Mouse (Mus musculus) heart, embryonic 15.5 days (tissue): Measurements from ENCODE around the gene Ccdc17. TPM values are rescaled to one million over a fixed set of nuclear protein-coding genes. Genes with fewer than 3 reads are reported as not detected.

Experiments
- ATAC-seq: fragments of 200-750 bp; cut with Nextera tagmentation; replicated peaks from 2 replicates; pipeline ENCODE4 v1.8.0; 2017; ENCODE audit warnings: low read depth, moderate TSS enrichment; ENCODE audit not compliant: insufficient number of reproducible peaks, insufficient read depth, low FRiP score
- H3K27ac ChIP-seq: fragments of 300-500 bp; sonication (generic); 2 replicates; pipeline ENCODE4 v1.5.1; 2015; ENCODE audit warnings: mild to moderate bottlenecking, inconsistent platforms
- H3K27me3 ChIP-seq: fragments of 300-500 bp; sonication (generic); 2 replicates; pipeline ENCODE4 v1.6.1; 2015; ENCODE audit warnings: inconsistent platforms
- H3K36me3 ChIP-seq: fragments of 300-500 bp; sonication (generic); 2 replicates; pipeline ENCODE4 v1.6.1; 2015; ENCODE audit warnings: mild to moderate bottlenecking, inconsistent platforms
- H3K4me1 ChIP-seq: fragments of 300-500 bp; sonication (generic); replicated peaks from 2 replicates; pipeline ENCODE4 v1.6.1; 2015; ENCODE audit warnings: inconsistent platforms
- H3K4me2 ChIP-seq: fragments of 300-500 bp; sonication (generic); 2 replicates; pipeline ENCODE4 v1.6.1; 2015; ENCODE audit warnings: inconsistent platforms, mild to moderate bottlenecking, moderate library complexity
- H3K4me3 ChIP-seq: fragments of 300-500 bp; sonication (generic); 2 replicates; pipeline ENCODE4 v1.5.1; 2015; ENCODE audit warnings: mild to moderate bottlenecking, inconsistent platforms
- H3K9ac ChIP-seq: fragments of 300-500 bp; sonication (generic); 2 replicates; pipeline ENCODE4 v1.6.1; 2015; ENCODE audit warnings: mild to moderate bottlenecking, inconsistent platforms
- H3K9me3 ChIP-seq: fragments of 300-500 bp; sonication (generic); replicated peaks from 2 replicates; pipeline ENCODE4 v1.6.1; 2016; ENCODE audit warnings: inconsistent platforms
- WGBS: fragments of 180-500 bp; shearing (Covaris S2); methylation state at CpG from one replicate; pipeline ENCODE4 v1.1.7; 2015; ENCODE audit warnings: mixed read lengths; 5-methylcytosine and 5-hydroxymethylcytosine counted together
- polyA plus RNA-seq: library from polyadenylated mRNA; unstranded; fragments of >200 nt; fragmentation: Nextera tagmentation; extraction: Ambion mirVana; gene quantifications from 2 replicates; pipeline ENCODE4 v1.2.1, GENCODE M21; 2015

The Ccdc17 gene
- polyA plus RNA-seq, 1 experiment from 2014 or later = 4.5 TPM

DNA sequence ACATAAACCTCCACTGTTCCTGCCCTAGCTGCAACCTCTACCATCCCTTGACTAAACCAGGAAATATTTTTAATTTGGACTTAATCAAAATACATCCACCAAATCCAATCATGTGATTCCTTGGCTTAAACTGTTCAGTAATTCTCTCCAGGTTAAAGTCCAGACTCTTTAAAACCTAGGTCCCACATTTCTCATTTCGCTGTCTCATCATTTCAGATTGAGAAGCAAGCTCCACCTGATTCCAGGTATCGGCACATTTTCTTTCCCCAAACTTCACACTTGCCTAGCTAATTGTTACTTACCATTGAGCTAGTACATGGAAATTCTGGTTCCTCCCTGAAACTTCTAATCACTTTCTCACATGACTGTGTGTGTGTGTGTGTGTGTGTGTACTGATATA lies 53.0 kb downstream of the Ccdc17 start:
- Histone ChIP-seq H3K9me3 (no peaks in the 10 kb centered on the region), H3K36me3 (peaks cover 16% of the 10 kb centered on the region; the same call in 1 of the 2 replicates), H3K27me3 (no peaks in the 10 kb centered on the region), H3K9ac (no peak overlapping the region), H3K4me2 (peak overlapping the region; percentile 65; the same call in 1 of the 2 replicates), H3K4me1 (peaks cover 42% of the 10 kb centered on the region), H3K4me3 (0 out of 2 replicates have a peak overlapping the region, but pooled peaks have one; percentile 14), H3K27ac (no peak overlapping the region)
- no peak for ATAC-seq
- 93% methylated on average over 2 of the region's 2 CpGs for WGBS

Other genes with a start within 250 kb of the Ccdc17 start
- gene Mast2, start 132.5 kb upstream of the Ccdc17 start, polyA plus RNA-seq = 16.8 and 20.3 TPM in 2 replicates
- gene Ipp, start 89.1 kb upstream of the Ccdc17 start, polyA plus RNA-seq = 14.5 and 14.8 TPM in 2 replicates
- gene Tmem69, start 40.7 kb upstream of the Ccdc17 start, polyA plus RNA-seq = 24.7 and 26.9 TPM in 2 replicates
- 24.4 and 28.0 TPM in 2 replicates for gene Gpbp1l1, start 39.0 kb upstream of the Ccdc17 start, polyA plus RNA-seq
- 68.6 and 75.0 TPM in 2 replicates for gene Nasp, start 31.3 kb downstream of the Ccdc17 start, polyA plus RNA-seq
- 501 and 616 TPM in 2 replicates for gene Akr1a1, start 55.0 kb downstream of the Ccdc17 start, polyA plus RNA-seq
- 850 and 967 TPM in 2 replicates for gene Prdx1, start 88.9 kb downstream of the Ccdc17 start, polyA plus RNA-seq
- gene Mmachc, start 111.8 kb downstream of the Ccdc17 start, polyA plus RNA-seq = 33.9 and 34.1 TPM in 2 replicates
- gene Ccdc163, start 111.9 kb downstream of the Ccdc17 start, polyA plus RNA-seq = 13.2 and 18.0 TPM in 2 replicates
- 3.0 and 3.1 TPM in 2 replicates for gene Tesk2, start 124.3 kb downstream of the Ccdc17 start, polyA plus RNA-seq
- gene Toe1, start 211.0 kb downstream of the Ccdc17 start, polyA plus RNA-seq = 17.9 and 21.9 TPM in 2 replicates
- gene Mutyh, start 211.1 kb downstream of the Ccdc17 start, polyA plus RNA-seq = 6.6 and 9.2 TPM in 2 replicates
- 0.89 and 1.0 TPM in 2 replicates for gene Hpdl, start 225.1 kb downstream of the Ccdc17 start, polyA plus RNA-seq